Mouse (Mus musculus): ENCODE measurements at regions not wholly inside any gene's neighbourhood (a gene's known extent, or its start where the extent isn't known, plus 50 kb on each side); places are given as distances from the start of the nearest gene placed in this dataset.
A peak's percentile ranks its signal among the peaks of the same experiment; 100 is the strongest.
"Not testable (repeated sequence)": the region's sequence is repeated elsewhere in the genome, so short reads cannot be mapped to it uniquely, and the experiment has no call there.

- no peak for DNase-seq (ENCODE audit: low read depth, low spot score)
These were observed 404.2 kb downstream of the 1190002N15Rik start for GRCm38 (mm10) chr9:94133682-94134081.

- no peak for DNase-seq (ENCODE audit: low read depth, low spot score)
These were observed 406.5 kb downstream of the 1190002N15Rik start for GRCm38 (mm10) chr9:94131367-94131766.

- no peak for DNase-seq (ENCODE audit: low read depth, low spot score)
These were observed 420.9 kb downstream of the 1190002N15Rik start for GRCm38 (mm10) chr9:94116961-94117360.

GRCm38 (mm10) chr9:94107701-94108100, 430.2 kb downstream of the 1190002N15Rik start:
- not testable (repeated sequence) for DNase-seq (ENCODE audit: low read depth, low spot score)

- DNase-seq (ENCODE audit: low read depth, low spot score) = no peak
These were observed 433.2 kb downstream of the 1190002N15Rik start for GRCm38 (mm10) chr9:94104669-94105068.

GRCm38 (mm10) chr9:94101958-94102357, 435.9 kb downstream of the 1190002N15Rik start:
- no peak for DNase-seq (ENCODE audit: low read depth, low spot score)

- DNase-seq (ENCODE audit: low read depth, low spot score) = no peak
These were observed 443.1 kb downstream of the 1190002N15Rik start for GRCm38 (mm10) chr9:94094800-94095199.

- peak; percentile 12 for DNase-seq (ENCODE audit: low read depth, low spot score)
These were observed 446.1 kb downstream of the 1190002N15Rik start for GRCm38 (mm10) chr9:94091658-94092225.

- DNase-seq (ENCODE audit: low read depth, low spot score) = no peak
These were observed 448.1 kb downstream of the 1190002N15Rik start for GRCm38 (mm10) chr9:94089759-94090158.

- DNase-seq (ENCODE audit: low read depth, low spot score) = no peak
These were observed 454.1 kb downstream of the 1190002N15Rik start for GRCm38 (mm10) chr9:94083629-94084411.

GRCm38 (mm10) chr9:94074904-94075303, 463.0 kb downstream of the 1190002N15Rik start:
- no peak for DNase-seq (ENCODE audit: low read depth, low spot score)

- DNase-seq (ENCODE audit: low read depth, low spot score) = no peak
These were observed 470.8 kb downstream of the 1190002N15Rik start for GRCm38 (mm10) chr9:94067121-94067520.

- DNase-seq (ENCODE audit: low read depth, low spot score) = no peak
These were observed 484.7 kb downstream of the 1190002N15Rik start for GRCm38 (mm10) chr9:94053229-94053628.

GRCm38 (mm10) chr9:94047845-94048244, 490.0 kb downstream of the 1190002N15Rik start:
- DNase-seq (ENCODE audit: low read depth, low spot score) = no peak

- no peak for DNase-seq (ENCODE audit: low read depth, low spot score)
These were observed 492.3 kb downstream of the 1190002N15Rik start for GRCm38 (mm10) chr9:94045462-94046126.

GRCm38 (mm10) chr9:94023761-94024160, 514.1 kb downstream of the 1190002N15Rik start:
- no peak for DNase-seq (ENCODE audit: low read depth, low spot score)

- no peak for DNase-seq (ENCODE audit: low read depth, low spot score)
These were observed 516.5 kb downstream of the 1190002N15Rik start for GRCm38 (mm10) chr9:94021293-94021903.

- DNase-seq (ENCODE audit: low read depth, low spot score) = no peak
These were observed 521.0 kb downstream of the 1190002N15Rik start for GRCm38 (mm10) chr9:94016747-94017487.

- no peak for DNase-seq (ENCODE audit: low read depth, low spot score)
These were observed 545.7 kb downstream of the 1190002N15Rik start for GRCm38 (mm10) chr9:93992216-93992615.

GRCm38 (mm10) chr9:93991141-93991540, 546.7 kb downstream of the 1190002N15Rik start:
- DNase-seq (ENCODE audit: low read depth, low spot score) = no peak

- DNase-seq (ENCODE audit: low read depth, low spot score) = no peak
These were observed 556.7 kb downstream of the 1190002N15Rik start for GRCm38 (mm10) chr9:93981136-93981535.

Data from ES-CJ7 (cell line).